Mouse (Mus musculus) heart, adult 18-20 months (tissue): ENCODE results near the gene Plk5. TPM values are rescaled to one million over a fixed set of nuclear protein-coding genes. Genes with fewer than 3 reads are reported as not detected.

Experiments used
- microRNA-seq, 2 experiments: library from miRNA; unstranded; fragments of <30 nt; microRNA quantifications; one replicate each; pipeline ENCODE4 v1.2.0; 2022
- total RNA-seq, 2 experiments: library from RNA; stranded (reverse); gene quantifications; 2 replicates each; pipeline ENCODE4 v1.2.3; 2021

Gene Plk5
- total RNA-seq, 2 experiments from 2014 or later, result 0.69 to 1.2 TPM

Small RNAs within 50 kb of the gene (microRNA-seq; reads per million reads assigned to microRNA genes)
- 0 reads per million in 2 experiments for gene Gm22721

Other genes with a start within 250 kb of the Plk5 start
- 100 to 1,000 TPM; 127 to 149 TPM for gene Stk11, start 240.7 kb upstream of the Plk5 start, total RNA-seq
- 1,000 to 10,000 TPM; 1,096 to 1,108 TPM for gene Atp5d, start 217.8 kb upstream of the Plk5 start, total RNA-seq
- gene Cbarp, start 215.6 kb upstream of the Plk5 start, total RNA-seq, result 1 to 10 TPM; 2.7 to 3.1 TPM
- gene Midn, start 208.2 kb upstream of the Plk5 start, total RNA-seq, result 100 to 1,000 TPM; 117 to 125 TPM
- 10 to 100 TPM; 46.3 to 54.9 TPM for gene Cirbp, start 190.5 kb upstream of the Plk5 start, total RNA-seq
- 1 to 10 TPM; 4.2 to 5.7 TPM for gene 1600002K03Rik, start 183.5 kb upstream of the Plk5 start, total RNA-seq
- gene Efna2, start 177.0 kb upstream of the Plk5 start, total RNA-seq, result 1 to 10 TPM in 1 of 2 experiments, under 1 TPM in 1; 0.98 to 1.3 TPM
- 10 to 100 TPM; 11.4 to 14.2 TPM for gene Mum1, start 130.0 kb upstream of the Plk5 start, total RNA-seq
- gene Ndufs7, start 107.3 kb upstream of the Plk5 start, total RNA-seq, result 1,000 to 10,000 TPM; 1,019 to 1,055 TPM
- gene Gamt, start 95.4 kb upstream of the Plk5 start, total RNA-seq, result 10 to 100 TPM in 1 of 2 experiments, 1 to 10 TPM in 1; 8.9 to 14.8 TPM
- 10 to 100 TPM; 46.9 to 58.8 TPM for gene Dazap1, start 95.0 kb upstream of the Plk5 start, total RNA-seq
- 100 to 1,000 TPM; 745 to 872 TPM for gene Rps15, start 64.0 kb upstream of the Plk5 start, total RNA-seq
- 1 to 10 TPM; 2.6 to 2.8 TPM for gene Apc2, start 60.5 kb upstream of the Plk5 start, total RNA-seq
- 10 to 100 TPM; 15.8 to 16.6 TPM for gene 2310011J03Rik, start 35.9 kb upstream of the Plk5 start, total RNA-seq
- gene Pcsk4, start 27.0 kb upstream of the Plk5 start, total RNA-seq, result 1 to 10 TPM; 1.3 TPM
- gene Reep6, start 26.5 kb upstream of the Plk5 start, total RNA-seq, result 1 to 10 TPM; 4.8 to 5.3 TPM
- gene Adamtsl5, start 8.0 kb upstream of the Plk5 start, total RNA-seq, result 10 to 100 TPM; 75.6 to 80.1 TPM
- 1 to 10 TPM; 6.4 to 7.8 TPM for gene Mex3d, start 31.2 kb downstream of the Plk5 start, total RNA-seq
- gene Mbd3, start 43.1 kb downstream of the Plk5 start, total RNA-seq, result 10 to 100 TPM; 93.3 to 97.7 TPM
- gene Uqcr11, start 50.4 kb downstream of the Plk5 start, total RNA-seq, result 1,000 to 10,000 TPM; 1,809 to 1,881 TPM
- gene Tcf3, start 77.2 kb downstream of the Plk5 start, total RNA-seq, result 10 to 100 TPM; 15.6 to 17.3 TPM
- gene Onecut3, start 138.4 kb downstream of the Plk5 start, total RNA-seq, result under 1 TPM in 1 of 2 experiments, not detected in 1; 0.05 TPM
- not detected for gene Atp8b3, start 182.7 kb downstream of the Plk5 start, total RNA-seq
- gene Rexo1, start 205.1 kb downstream of the Plk5 start, total RNA-seq, result 10 to 100 TPM; 11.2 to 11.6 TPM
- gene Klf16, start 220.9 kb downstream of the Plk5 start, total RNA-seq, result 1 to 10 TPM; 5.2 to 5.5 TPM
- gene Abhd17a, start 233.9 kb downstream of the Plk5 start, total RNA-seq, result 10 to 100 TPM; 40.6 to 44.8 TPM
- 10 to 100 TPM; 20.1 to 22.2 TPM for gene Scamp4, start 246.4 kb downstream of the Plk5 start, total RNA-seq
- gene Adat3, start 246.4 kb downstream of the Plk5 start, total RNA-seq, result 1 to 10 TPM; 1.1 to 1.5 TPM
- gene Gm49322, start 249.6 kb downstream of the Plk5 start, total RNA-seq, result under 1 TPM; 0.15 to 0.46 TPM